Mouse (Mus musculus) left cerebral cortex, adult 18-20 months (tissue): ENCODE measurements at regions not wholly inside any gene's neighbourhood (a gene's known extent, or its start where the extent isn't known, plus 50 kb on each side); places are given as distances from the start of the nearest gene placed in this dataset.

Experiments used
- DNase-seq, 2 experiments: peaks; one replicate each; pipeline ENCODE4 v3.0.0; 2021 to 2022; ENCODE audit warnings: low spot score in 2 of 2, mixed read lengths in 1 of 2

DNA sequence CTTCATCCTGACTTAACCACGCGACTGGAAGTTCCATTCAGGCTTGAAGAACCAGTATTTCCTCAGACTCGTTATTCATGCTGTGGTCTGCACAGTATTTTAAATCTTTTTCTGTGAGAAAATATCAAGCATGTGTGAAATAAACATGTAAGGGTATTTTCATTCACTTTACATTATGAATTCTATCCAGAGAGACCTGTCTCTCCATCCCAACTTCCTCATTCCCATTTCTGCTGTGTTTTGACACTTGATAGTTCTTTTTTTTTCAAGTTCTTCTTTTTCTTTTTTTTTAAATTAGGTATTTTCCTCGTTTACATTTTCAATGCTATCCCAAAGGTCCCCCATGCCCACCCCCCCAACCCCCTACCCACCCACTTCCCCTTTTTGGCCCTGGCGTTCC, 919.4 kb downstream of the Tbl1xr1 start:
- DNase-seq: no peak

GRCm38 (mm10) chr3:23001071-23001470, 924.6 kb downstream of the Tbl1xr1 start:
- DNase-seq: peak; percentile 12 to 23

GRCm38 (mm10) chr3:23032064-23032463, 955.6 kb downstream of the Tbl1xr1 start:
- DNase-seq: no peak

DNA sequence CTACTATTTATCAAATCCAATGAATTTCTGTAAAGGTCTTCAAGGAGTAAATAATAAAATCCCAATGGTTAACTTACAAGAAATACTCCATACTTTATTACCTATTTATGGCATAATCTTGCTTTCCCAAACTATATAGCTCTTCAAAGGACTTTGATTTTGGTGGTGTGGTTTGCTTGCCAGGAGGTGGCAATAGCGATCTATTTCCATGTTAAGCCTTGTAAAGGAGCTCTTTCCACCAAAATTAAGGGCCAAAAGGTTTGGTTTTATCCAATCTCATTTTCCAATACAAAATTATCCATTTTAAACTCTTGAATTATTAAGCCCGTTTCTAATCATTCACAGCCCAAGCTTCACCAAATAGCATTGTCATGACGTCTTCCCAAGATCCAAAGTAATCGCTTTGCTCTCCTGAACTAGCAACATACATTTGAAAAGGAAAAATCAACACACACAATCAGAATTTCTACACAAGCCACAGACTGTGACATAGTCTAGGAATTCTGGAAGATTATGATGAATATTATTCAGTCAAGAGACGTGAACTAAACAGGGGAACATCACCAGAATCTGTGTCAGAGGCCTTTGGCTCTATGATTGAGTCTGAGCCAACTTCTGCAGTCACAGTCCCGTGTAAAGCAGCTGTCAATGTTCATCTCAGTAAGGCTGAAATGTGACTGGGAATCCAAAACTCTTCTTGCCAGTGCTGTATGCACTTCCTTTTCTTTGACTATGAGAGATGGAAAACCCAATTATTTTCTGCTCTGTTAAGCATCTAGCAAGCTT, 986.9 kb downstream of the Tbl1xr1 start:
- DNase-seq: peak; percentile 11 to 21

GRCm38 (mm10) chr3:23071486-23071885, 995.0 kb downstream of the Tbl1xr1 start:
- DNase-seq: no peak
